ENCODE assay signal across 28 mouse cellular contexts in genomic region chr8:8728643-8729042, GRCm38 (mm10). TPM values are rescaled to one million over a fixed set of nuclear protein-coding genes. Genes with fewer than 3 reads are reported as not detected.
A peak's percentile ranks its signal among the peaks of the same experiment; 100 is the strongest.
DNase-seq lines count a peak whose midpoint lies in the region; ATAC-seq lines count a peak whose summit lies in the region.
"Had no signal": no experiment of that assay in that cellular context is flagged by ENCODE, and none has a peak within 500 bp of the region (broad histone marks: within the 10 kb centered on the region; RNA-seq: fewer than 3 reads in every experiment).

No protein-coding gene starts in this region.

- no peaks in the 10 kb centered on the region for H3K9me3 ChIP-seq in embryonic facial prominence, embryonic 12.5 days
- H3K9me3 ChIP-seq in embryonic facial prominence, embryonic 10.5 days, result no peaks in the 10 kb centered on the region
- H3K9me3 ChIP-seq in forebrain, embryonic 16.5 days (ENCODE audit: control insufficient read depth, low read length), result no peaks in the 10 kb centered on the region
- no peaks in the 10 kb centered on the region for H3K9me3 ChIP-seq in forebrain, embryonic 14.5 days (replicated peaks; ENCODE audit: control insufficient read depth, low read length)
- H3K9me3 ChIP-seq: embryonic facial prominence, embryonic 13.5 days; G1E; heart, embryonic 13.5 days had no signal

- no peak overlapping the region for H3K4me2 ChIP-seq in embryonic facial prominence, embryonic 12.5 days (replicated peaks)
- H3K4me2 ChIP-seq in forebrain, embryonic 16.5 days (ENCODE audit: low read length), result no peak overlapping the region
- no peak overlapping the region for H3K4me2 ChIP-seq in forebrain, embryonic 14.5 days (ENCODE audit: low read length)
- H3K4me2 ChIP-seq: embryonic facial prominence, embryonic 13.5 days; heart, embryonic 13.5 days; hindbrain, embryonic 14.5 days had no signal

- no peak overlapping the region for H3K9ac ChIP-seq in embryonic facial prominence, embryonic 12.5 days
- no peak overlapping the region for H3K9ac ChIP-seq in forebrain, embryonic 16.5 days (replicated peaks; ENCODE audit: low read depth, low read length)
- no peak overlapping the region for H3K9ac ChIP-seq in forebrain, embryonic 14.5 days (ENCODE audit: low read length)
- H3K9ac ChIP-seq: embryonic facial prominence, embryonic 13.5 days; heart, embryonic 13.5 days; hindbrain, embryonic 14.5 days had no signal

- no peak overlapping the region for H3K4me3 ChIP-seq in embryonic facial prominence, embryonic 12.5 days
- no peak overlapping the region for H3K4me3 ChIP-seq in embryonic facial prominence, embryonic 10.5 days
- H3K4me3 ChIP-seq in forebrain, embryonic 16.5 days (replicated peaks; ENCODE audit: low read length), result no peak overlapping the region
- no peak overlapping the region for H3K4me3 ChIP-seq in forebrain, embryonic 14.5 days (ENCODE audit: low read depth, low read length)
- H3K4me3 ChIP-seq: embryonic facial prominence, embryonic 13.5 days; erythroblast, embryonic 14.5 days; gastrocnemius, adult 2 months; heart, embryonic 13.5 days had no signal

- 90% methylated on average over 2 of the region's 2 CpGs for WGBS in embryonic facial prominence, embryonic 12.5 days
- WGBS in embryonic facial prominence, embryonic 10.5 days, result 94% methylated on average over 2 of the region's 2 CpGs
- WGBS in forebrain, embryonic 16.5 days, result 85% methylated on average over 2 of the region's 2 CpGs
- 94% methylated on average over 2 of the region's 2 CpGs for WGBS in forebrain, embryonic 14.5 days

- DNase-seq in embryonic facial prominence, embryonic 10.5 days (ENCODE audit: low spot score), result no peak
- no peak for DNase-seq in forebrain, embryonic 14.5 days (ENCODE audit: low spot score)
- DNase-seq in layer of hippocampus, postnatal 10 days (ENCODE audit: low spot score in 2 of 2), result peak; percentile 22 to 32
- no peak for DNase-seq in layer of hippocampus, postnatal 36 days
- DNase-seq: adrenal gland, postnatal 10 days; adrenal gland, postnatal 36 days; B cell, adult 2 months; cerebellum, adult 11-12 months; cerebellum, adult 8-10 months; gastrocnemius, adult 2 months; gastrocnemius, postnatal 14 days; heart, adult 18-20 months; heart, postnatal 14 days; heart, postnatal 4 days; kidney, adult 18-20 months; kidney, adult 9 months had no signal

- no peaks in the 10 kb centered on the region for H3K27me3 ChIP-seq in embryonic facial prominence, embryonic 12.5 days
- no peaks in the 10 kb centered on the region for H3K27me3 ChIP-seq in embryonic facial prominence, embryonic 10.5 days (replicated peaks; ENCODE audit: low read depth, poor library complexity, severe bottlenecking)
- H3K27me3 ChIP-seq in forebrain, embryonic 16.5 days (replicated peaks; ENCODE audit: control insufficient read depth, insufficient read depth, low read length), result no peaks in the 10 kb centered on the region
- no peaks in the 10 kb centered on the region for H3K27me3 ChIP-seq in forebrain, embryonic 14.5 days (replicated peaks; ENCODE audit: control insufficient read depth, insufficient read depth, low read length)
- H3K27me3 ChIP-seq: CH12.LX; embryonic facial prominence, embryonic 13.5 days; heart, embryonic 13.5 days; Patski had no signal

- ATAC-seq in embryonic facial prominence, embryonic 12.5 days (ENCODE audit: insufficient number of reproducible peaks, insufficient read depth, low FRiP score, low TSS enrichment), result 0 out of 2 replicates have a peak, but pooled peaks have one; percentile 22
- ATAC-seq in forebrain, embryonic 16.5 days, result peak; percentile 61
- ATAC-seq in forebrain, embryonic 14.5 days, result no peak
- ATAC-seq: hindbrain, postnatal 0 days; inflammation-experienced regulatory T-cells, adult 6 months; intestine, embryonic 16.5 days; Patski had no signal

- H3K36me3 ChIP-seq in embryonic facial prominence, embryonic 12.5 days, result no peaks in the 10 kb centered on the region
- H3K36me3 ChIP-seq in embryonic facial prominence, embryonic 10.5 days (replicated peaks), result no peaks in the 10 kb centered on the region
- no peaks in the 10 kb centered on the region for H3K36me3 ChIP-seq in forebrain, embryonic 16.5 days (ENCODE audit: control insufficient read depth, insufficient read depth)
- H3K36me3 ChIP-seq in forebrain, embryonic 14.5 days (ENCODE audit: control insufficient read depth, insufficient read depth, low read length), result no peaks in the 10 kb centered on the region
- H3K36me3 ChIP-seq: embryonic facial prominence, embryonic 13.5 days; G1E; heart, embryonic 13.5 days had no signal

- H3K27ac ChIP-seq in embryonic facial prominence, embryonic 12.5 days, result no peak overlapping the region
- H3K27ac ChIP-seq in embryonic facial prominence, embryonic 10.5 days (replicated peaks), result no peak overlapping the region
- no peak overlapping the region for H3K27ac ChIP-seq in forebrain, embryonic 16.5 days (ENCODE audit: low read length)
- H3K27ac ChIP-seq in forebrain, embryonic 14.5 days (ENCODE audit: low read depth, low read length), result no peak overlapping the region
- H3K27ac ChIP-seq: embryonic facial prominence, embryonic 13.5 days; gastrocnemius, adult 2 months; heart, embryonic 13.5 days; hindbrain, embryonic 14.5 days; hindbrain, postnatal 0 days had no signal

- no peaks in the 10 kb centered on the region for H3K4me1 ChIP-seq in embryonic facial prominence, embryonic 12.5 days
- no peaks in the 10 kb centered on the region for H3K4me1 ChIP-seq in embryonic facial prominence, embryonic 10.5 days
- no peaks in the 10 kb centered on the region for H3K4me1 ChIP-seq in forebrain, embryonic 16.5 days (replicated peaks; ENCODE audit: control insufficient read depth, insufficient read depth, low read length)
- H3K4me1 ChIP-seq in forebrain, embryonic 14.5 days (ENCODE audit: control insufficient read depth, insufficient read depth, low read length), result no peaks in the 10 kb centered on the region
- H3K4me1 ChIP-seq: embryonic facial prominence, embryonic 13.5 days; heart, embryonic 13.5 days had no signal

RNA-seq across cellular contexts. Expression of gene Arglu1, which starts 38.3 kb away (rescaled TPM):
- polyA plus RNA-seq in embryonic facial prominence, embryonic 12.5 days (2016; fragmentation: Nextera tagmentation; extraction: Ambion mirVana), result 209 and 217 TPM in 2 replicates
- 174 and 177 TPM in 2 replicates for polyA plus RNA-seq in embryonic facial prominence, embryonic 10.5 days (2016; fragmentation: Nextera tagmentation; extraction: Ambion mirVana)
- polyA plus RNA-seq in forebrain, embryonic 16.5 days (2015; fragmentation: Nextera tagmentation; extraction: Ambion mirVana), result 181 and 192 TPM in 2 replicates
- 114 and 135 TPM in 2 replicates for polyA plus RNA-seq in forebrain, embryonic 14.5 days (2014; fragmentation: Nextera tagmentation; extraction: Ambion mirVana)
- total RNA-seq in layer of hippocampus, postnatal 10 days (2021), result 100 to 1,000 TPM; 118 to 122 TPM
- 100 to 1,000 TPM in 1 of 2 experiments, 10 to 100 TPM in 1; 93.3 to 101 TPM for total RNA-seq in layer of hippocampus, postnatal 36 days (2021)

Comparison
In these comparisons a context has a peak if more than half of its experiments do, and no peak if none do; other contexts are left out.
1. DNase-seq: peak in layer of hippocampus, postnatal 10 days (2 of 2); none in embryonic facial prominence, embryonic 10.5 days (single experiment), forebrain, embryonic 14.5 days (single experiment) and layer of hippocampus, postnatal 36 days (0 of 2).